7 mouse cellular contexts compared by ENCODE assay signal in genomic region chr7:79273738-79274472, GRCm38 (mm10). TPM values are rescaled to one million over a fixed set of nuclear protein-coding genes. Genes with fewer than 3 reads are reported as not detected.
DNase-seq lines count a peak whose midpoint lies in the region; ATAC-seq and TF ChIP-seq lines count a peak whose summit lies in the region.

No protein-coding gene starts in this region.

- peaks cover 4% of the 10 kb centered on the region; the same call in 1 of the 2 replicates for H3K79me2 ChIP-seq in CH12.LX (replicated peaks; ENCODE audit: control insufficient read depth, extremely low read depth, insufficient read depth, poor library complexity, severe bottlenecking)

- no peak for TF ChIP-seq POLR2A in CH12.LX (IDR thresholded peaks at IDR 0.05; ENCODE audit: low read depth, low read length)
- TF ChIP-seq POLR2A in embryonic fibroblast, embryonic 13.5 days (IDR thresholded peaks at IDR 0.05; ENCODE audit: low read depth, low read length) = no peak
- no peak for TF ChIP-seq POLR2A in limb, embryonic 14.5 days (IDR thresholded peaks at IDR 0.05; ENCODE audit: borderline replicate concordance, extremely low read depth, insufficient read depth, insufficient read length)

- no peak overlapping the region for H3K27ac ChIP-seq in CH12.LX (ENCODE audit: insufficient read depth, low read depth)
- peak overlapping the region; percentile 29; the same call in 1 of the 2 replicates for H3K27ac ChIP-seq in embryonic fibroblast, embryonic 13.5 days (ENCODE audit: insufficient read depth, low read length)
- H3K27ac ChIP-seq in hindbrain, embryonic 11.5 days (ENCODE audit: low read depth, low read length) = peak overlapping the region; percentile 81
- H3K27ac ChIP-seq in limb, embryonic 14.5 days (replicated peaks; ENCODE audit: low read depth, low read length) = peak overlapping the region; percentile 40; the same call in 1 of the 2 replicates
- peak overlapping the region; percentile 86 for H3K27ac ChIP-seq in neural tube, embryonic 15.5 days (replicated peaks)

- TF ChIP-seq EP300 in CH12.LX (IDR thresholded peaks at IDR 0.05; ENCODE audit: low read length) = no peak

- no peaks in the 10 kb centered on the region for H3K9me3 ChIP-seq in CH12.LX (replicated peaks; ENCODE audit: low read length)
- H3K9me3 ChIP-seq in hindbrain, embryonic 11.5 days (ENCODE audit: control insufficient read depth, low read length) = no peaks in the 10 kb centered on the region
- H3K9me3 ChIP-seq in limb, embryonic 14.5 days (ENCODE audit: control insufficient read depth, low read length) = no peaks in the 10 kb centered on the region
- no peaks in the 10 kb centered on the region for H3K9me3 ChIP-seq in neural tube, embryonic 15.5 days (replicated peaks)

- no peak for TF ChIP-seq CTCF in CH12.LX (conservative IDR thresholded peaks at IDR 0.05 in 1 of 2, IDR thresholded peaks at IDR 0.05 in 1 of 2; ENCODE audit: low read depth in 2 of 2, low read length in 2 of 2)
- TF ChIP-seq CTCF in embryonic fibroblast, embryonic 13.5 days (IDR thresholded peaks at IDR 0.05; ENCODE audit: borderline replicate concordance, insufficient read depth, low read length) = no peak

- dilution Hi-C loops in CH12.LX (cut with MboI; ENCODE audit: extremely low pct_ligation_motif_present, extremely low pct_unique_long_range_greater_than_20kb, low sequenced_read_pairs) = no loop called here

- no peaks in the 10 kb centered on the region for H3K27me3 ChIP-seq in CH12.LX (replicated peaks)
- no peaks in the 10 kb centered on the region for H3K27me3 ChIP-seq in hindbrain, embryonic 11.5 days (ENCODE audit: control insufficient read depth, insufficient read depth, low read length)
- no peaks in the 10 kb centered on the region for H3K27me3 ChIP-seq in limb, embryonic 14.5 days (ENCODE audit: control insufficient read depth, insufficient read depth, low read length)
- no peaks in the 10 kb centered on the region for H3K27me3 ChIP-seq in neural tube, embryonic 15.5 days (replicated peaks)

- no peak for TF ChIP-seq RAD21 in CH12.LX (IDR thresholded peaks at IDR 0.05; ENCODE audit: low read depth, low read length)

- H3K9ac ChIP-seq in CH12.LX (ENCODE audit: insufficient read depth, low read depth) = peak overlapping the region; percentile 44
- peak overlapping the region; percentile 79 for H3K9ac ChIP-seq in hindbrain, embryonic 11.5 days (ENCODE audit: low read depth, low read length)
- peak overlapping the region; percentile 70 for H3K9ac ChIP-seq in limb, embryonic 14.5 days (ENCODE audit: low read depth, low read length, severe bottlenecking)
- H3K9ac ChIP-seq in neural tube, embryonic 15.5 days (replicated peaks) = peak overlapping the region; percentile 93

- peaks cover 0 to 3% of the 10 kb centered on the region in 2 experiments for H3K36me3 ChIP-seq in CH12.LX (replicated peaks in 1 of 2; ENCODE audit: control insufficient read depth in 1 of 2, insufficient read depth in 1 of 2, low read length in 1 of 2)
- H3K36me3 ChIP-seq in hindbrain, embryonic 11.5 days (ENCODE audit: control insufficient read depth, insufficient read depth, low read length) = no peaks in the 10 kb centered on the region
- H3K36me3 ChIP-seq in limb, embryonic 14.5 days (ENCODE audit: control insufficient read depth, insufficient read depth, low read length) = no peaks in the 10 kb centered on the region
- no peaks in the 10 kb centered on the region for H3K36me3 ChIP-seq in neural tube, embryonic 15.5 days

- peak overlapping the region; percentile 94 for H3K4me2 ChIP-seq in CH12.LX (ENCODE audit: insufficient read depth, low read depth, poor library complexity, severe bottlenecking)
- peak overlapping the region; percentile 80 for H3K4me2 ChIP-seq in hindbrain, embryonic 11.5 days (replicated peaks; ENCODE audit: low read depth, low read length)
- H3K4me2 ChIP-seq in limb, embryonic 14.5 days (replicated peaks; ENCODE audit: low read depth, low read length, severe bottlenecking) = peak overlapping the region; percentile 81
- H3K4me2 ChIP-seq in neural tube, embryonic 15.5 days = peak overlapping the region; percentile 83

- ATAC-seq in hindbrain, embryonic 11.5 days (ENCODE audit: low FRiP score) = no peak
- no peak for ATAC-seq in limb, embryonic 14.5 days (ENCODE audit: low FRiP score, low read depth)
- ATAC-seq in neural tube, embryonic 15.5 days (ENCODE audit: low FRiP score) = no peak

- peak overlapping the region; percentile 57 to 91 (median 71) for H3K4me3 ChIP-seq in CH12.LX (replicated peaks in 1 of 3; ENCODE audit: low read depth in 2 of 3, low read length in 2 of 3, poor library complexity in 1 of 3)
- peak overlapping the region; percentile 63 for H3K4me3 ChIP-seq in embryonic fibroblast, embryonic 13.5 days (ENCODE audit: insufficient read depth, low read length)
- H3K4me3 ChIP-seq in hindbrain, embryonic 11.5 days (ENCODE audit: low read depth, low read length) = peak overlapping the region; percentile 86
- H3K4me3 ChIP-seq in limb, embryonic 14.5 days (replicated peaks; ENCODE audit: low read length) = peak overlapping the region; percentile 55
- H3K4me3 ChIP-seq in neural tube, embryonic 15.5 days (replicated peaks) = peak overlapping the region; percentile 80

- in situ Hi-C loops in CH12.LX (cut with MboI; ENCODE audit: low pct_ligation_motif_present, low pct_unique_long_range_greater_than_20kb, low sequenced_read_pairs) = loop anchor here (25.0 kb wide), 1 partner anchor 188 kb away; the partner anchor contains the start of gene Polg

- peaks cover 6 to 78% of the 10 kb centered on the region in 2 experiments for H3K4me1 ChIP-seq in CH12.LX (ENCODE audit: control insufficient read depth in 1 of 2, insufficient read depth in 2 of 2)
- peaks cover 28% of the 10 kb centered on the region for H3K4me1 ChIP-seq in embryonic fibroblast, embryonic 13.5 days (ENCODE audit: control insufficient read depth, insufficient read depth, low read length)
- no peaks in the 10 kb centered on the region for H3K4me1 ChIP-seq in hindbrain, embryonic 11.5 days (replicated peaks; ENCODE audit: control insufficient read depth, insufficient read depth, low read length)
- peaks cover 15% of the 10 kb centered on the region for H3K4me1 ChIP-seq in limb, embryonic 14.5 days (ENCODE audit: control insufficient read depth, insufficient read depth, low read length)
- H3K4me1 ChIP-seq in neural tube, embryonic 15.5 days = peaks cover 52% of the 10 kb centered on the region

- 21% methylated on average over 15 of the region's 15 CpGs for WGBS in hindbrain, embryonic 11.5 days
- 13% methylated on average over 15 of the region's 15 CpGs for WGBS in limb, embryonic 14.5 days
- 10% methylated on average over 15 of the region's 15 CpGs for WGBS in neural tube, embryonic 15.5 days

- no peak for DNase-seq in CH12.LX (ENCODE audit: extremely low read depth)
- peak; percentile 33 for DNase-seq in adipocyte (ENCODE audit: low spot score)
- DNase-seq in hindbrain, embryonic 11.5 days (ENCODE audit: low spot score) = no peak
- no peak for DNase-seq in limb, embryonic 14.5 days (ENCODE audit: low spot score)
- no peak for DNase-seq in frontal cortex, postnatal 14 days (ENCODE audit: low spot score in 2 of 2)

TF ChIP-seq in CH12.LX, 34 proteins besides CTCF, POLR2A, EP300 and RAD21:
- TF ChIP-seq ZMIZ1 (IDR thresholded peaks at IDR 0.05; ENCODE audit: low read depth, low read length) = no peak
- no peak for TF ChIP-seq SIN3A (IDR thresholded peaks at IDR 0.05; ENCODE audit: low read length)
- no peak for TF ChIP-seq ZC3H11A (IDR thresholded peaks at IDR 0.05; ENCODE audit: low read depth, low read length)
- TF ChIP-seq ZKSCAN1 (IDR thresholded peaks at IDR 0.05; ENCODE audit: borderline replicate concordance, low read depth, low read length) = no peak
- TF ChIP-seq POLR2AphosphoS2 (IDR thresholded peaks at IDR 0.05; ENCODE audit: low read depth, low read length) = no peak
- TF ChIP-seq JUN (IDR thresholded peaks at IDR 0.05; ENCODE audit: insufficient read depth, low read depth, low read length) = no peak
- no peak for TF ChIP-seq TBP (conservative IDR thresholded peaks at IDR 0.05; ENCODE audit: low read depth, low read length)
- TF ChIP-seq E2F4 (IDR thresholded peaks at IDR 0.05; ENCODE audit: insufficient replicate concordance, low read depth, low read length) = no peak
- TF ChIP-seq NELFE (IDR thresholded peaks at IDR 0.05; ENCODE audit: low read depth, low read length) = no peak
- no peak for TF ChIP-seq ETS1 (conservative IDR thresholded peaks at IDR 0.05; ENCODE audit: low read depth, low read length)
- no peak for TF ChIP-seq USF2 (conservative IDR thresholded peaks at IDR 0.05; ENCODE audit: low read depth, low read length)
- no peak for TF ChIP-seq HCFC1 (IDR thresholded peaks at IDR 0.05; ENCODE audit: low read depth, low read length)
- TF ChIP-seq PAX5 (IDR thresholded peaks at IDR 0.05; ENCODE audit: low read length) = no peak
- no peak for TF ChIP-seq MEF2A (IDR thresholded peaks at IDR 0.05; ENCODE audit: borderline replicate concordance, low read depth, low read length)
- no peak for TF ChIP-seq MAFK (IDR thresholded peaks at IDR 0.05; ENCODE audit: insufficient replicate concordance, low read length)
- TF ChIP-seq BHLHE40 (IDR thresholded peaks at IDR 0.05; ENCODE audit: low read depth, low read length) = no peak
- no peak for TF ChIP-seq MAX (IDR thresholded peaks at IDR 0.05; ENCODE audit: low read length)
- TF ChIP-seq TCF12 (IDR thresholded peaks at IDR 0.05; ENCODE audit: low read depth, low read length) = no peak
- TF ChIP-seq IRF4 (IDR thresholded peaks at IDR 0.05; ENCODE audit: low read depth, low read length) = no peak

RNA-seq across cellular contexts. Expression of gene Abhd2, which starts 0.9 kb away (rescaled TPM):
- total RNA-seq in CH12.LX (2012; rRNA removed) = 9.9 and 10.3 TPM in 2 replicates
- total RNA-seq in CH12.LX (2014; rRNA removed) = 5.5 and 6.0 TPM in 2 replicates
- 12.9 and 15.4 TPM in 2 replicates for polyA plus RNA-seq in CH12.LX (2012; ENCODE audit: insufficient read length, low read depth)
- polyA plus RNA-seq in embryonic fibroblast, embryonic 13.5 days (2011; ENCODE audit: insufficient read length, low read depth, missing spikeins) = 80.4 and 80.5 TPM in 2 replicates
- polyA plus RNA-seq in hindbrain, embryonic 11.5 days (2014; fragmentation: Nextera tagmentation; extraction: Ambion mirVana) = 12.1 and 12.2 TPM in 2 replicates
- polyA plus RNA-seq in limb, embryonic 14.5 days (2012; rRNA removed) = 7.8 and 9.5 TPM in 2 replicates
- polyA plus RNA-seq in limb, embryonic 14.5 days (2014; fragmentation: Nextera tagmentation; extraction: Ambion mirVana) = 10.9 and 13.0 TPM in 2 replicates
- polyA plus RNA-seq in neural tube, embryonic 15.5 days (2015; fragmentation: Nextera tagmentation; extraction: Ambion mirVana) = 15.6 TPM in 2 replicates
